Mouse (Mus musculus): Measurements from ENCODE around the gene Gm28230. TPM values are rescaled to one million over a fixed set of nuclear protein-coding genes. Genes with fewer than 3 reads are reported as not detected.

Gene Gm28230
- polyA plus RNA-seq, 1 experiment from 2014 or later: not detected

DNA sequence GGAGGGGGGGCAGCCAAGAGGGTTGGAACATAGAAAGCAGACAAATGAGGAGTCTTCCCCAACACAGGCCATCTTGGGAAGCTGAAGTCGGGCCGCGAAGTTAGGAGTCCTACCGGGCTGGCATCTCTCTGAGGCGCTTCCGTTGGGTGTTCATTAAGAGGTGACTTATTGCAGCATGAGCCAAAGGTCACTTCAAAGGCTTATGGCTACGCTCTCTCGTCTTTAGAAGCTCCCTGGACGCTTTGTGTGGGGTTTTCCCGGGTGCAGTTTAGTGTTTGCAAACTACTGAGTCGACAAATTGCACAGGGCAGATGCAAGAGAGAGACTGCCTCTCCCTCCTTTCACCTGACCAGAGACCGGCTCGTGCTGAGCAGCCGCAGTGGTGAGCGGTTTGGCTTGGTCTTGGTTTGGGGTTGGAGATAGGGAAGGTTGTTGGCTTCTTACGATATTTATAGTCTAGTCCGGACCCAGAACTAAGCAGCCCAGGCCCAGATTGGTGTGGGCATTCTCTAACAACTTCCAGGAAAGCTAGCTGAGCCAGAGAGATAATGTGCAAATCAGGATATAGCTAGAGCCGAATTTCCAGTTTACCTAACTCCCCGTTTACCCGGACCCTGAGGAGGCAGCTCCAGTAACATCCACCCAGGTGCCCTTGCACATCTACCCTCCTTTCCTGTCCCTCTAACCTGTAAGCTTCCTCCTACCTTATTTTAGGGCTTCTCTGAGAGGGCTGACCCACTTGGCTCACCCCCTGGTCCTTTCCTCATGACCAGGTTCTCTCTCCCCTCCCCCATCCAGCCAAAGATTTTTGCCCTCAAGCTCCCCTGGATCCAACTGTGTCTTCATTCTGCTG lies 12.3 kb downstream of the Gm28230 start:
- H3K27me3 ChIP-seq (ENCODE audit: control insufficient read depth, insufficient read depth, low read length): peaks cover 97% of the 10 kb centered on the region
- peaks cover 5% of the 10 kb centered on the region; the same call in 1 of the 2 replicates for H3K4me1 ChIP-seq (replicated peaks; ENCODE audit: control insufficient read depth, insufficient read depth, low read length)
- H3K9ac ChIP-seq (ENCODE audit: low read length): no peak overlapping the region
- WGBS: under 1% methylated on average over 20 of the region's 20 CpGs
- ATAC-seq (replicated peaks; ENCODE audit: low FRiP score) (no peak), DNase-seq (ENCODE audit: low spot score) (peak; percentile 51)
- no peak overlapping the region for H3K4me2 ChIP-seq (ENCODE audit: low read depth, low read length, severe bottlenecking)
- no peak overlapping the region for H3K27ac ChIP-seq (ENCODE audit: low read depth, low read length)
- H3K4me3 ChIP-seq (ENCODE audit: low read depth, low read length): no peak overlapping the region
- no peaks in the 10 kb centered on the region for H3K36me3 ChIP-seq (ENCODE audit: control insufficient read depth, insufficient read depth, low read length)
- H3K9me3 ChIP-seq (ENCODE audit: control insufficient read depth, low read length): no peaks in the 10 kb centered on the region

GRCm38 (mm10) chr2:74739476-74739800 lies 12.9 kb downstream of the Gm28230 start:
- Histone ChIP-seq H3K4me2 (ENCODE audit: low read depth, low read length, severe bottlenecking) (no peak overlapping the region), H3K4me3 (ENCODE audit: low read depth, low read length) (no peak overlapping the region), H3K27ac (ENCODE audit: low read depth, low read length) (no peak overlapping the region)

DNA sequence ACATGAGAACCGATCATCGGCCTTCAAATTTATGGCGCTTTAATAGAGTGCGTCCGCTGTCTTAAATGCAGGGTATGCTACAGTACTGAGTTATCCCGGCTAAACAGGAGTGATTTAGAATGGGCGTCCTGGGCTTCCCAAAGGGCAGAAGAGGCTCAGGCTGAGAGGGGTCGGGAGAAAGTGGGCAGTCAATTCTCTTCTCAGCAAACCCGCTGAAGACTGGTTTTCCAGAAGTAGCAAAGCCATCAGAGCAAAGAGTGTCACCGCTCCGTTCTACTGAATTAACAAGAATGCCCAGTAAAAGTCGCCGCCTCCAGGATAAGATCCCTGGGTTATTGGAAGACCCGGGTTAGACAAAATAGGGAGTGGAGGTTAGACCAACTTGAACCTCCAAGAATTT lies 13.3 kb downstream of the Gm28230 start:
- no peaks in the 10 kb centered on the region for H3K9me3 ChIP-seq (ENCODE audit: control insufficient read depth, low read length)
- no peak overlapping the region for H3K27ac ChIP-seq (ENCODE audit: low read depth, low read length)
- H3K9ac ChIP-seq (ENCODE audit: low read length): no peak overlapping the region
- H3K27me3 ChIP-seq (ENCODE audit: control insufficient read depth, insufficient read depth, low read length): peaks cover 98% of the 10 kb centered on the region
- DNase-seq (ENCODE audit: low spot score): no peak
- ATAC-seq (replicated peaks; ENCODE audit: low FRiP score): no peak
- H3K4me3 ChIP-seq (ENCODE audit: low read depth, low read length): no peak overlapping the region
- 2% methylated on average over 14 of the region's 14 CpGs for WGBS
- no peak overlapping the region for H3K4me2 ChIP-seq (ENCODE audit: low read depth, low read length, severe bottlenecking)
- no peaks in the 10 kb centered on the region for H3K36me3 ChIP-seq (ENCODE audit: control insufficient read depth, insufficient read depth, low read length)
- H3K4me1 ChIP-seq (replicated peaks; ENCODE audit: control insufficient read depth, insufficient read depth, low read length): peaks cover 5% of the 10 kb centered on the region; the same call in 1 of the 2 replicates

More at GRCm38 (mm10) chr2:74739476-74739800, 12.9 kb downstream of the Gm28230 start:
- H3K4me1 ChIP-seq (replicated peaks; ENCODE audit: control insufficient read depth, insufficient read depth, low read length): peaks cover 5% of the 10 kb centered on the region; the same call in 1 of the 2 replicates
- no peaks in the 10 kb centered on the region for H3K9me3 ChIP-seq (ENCODE audit: control insufficient read depth, low read length)
- no peak overlapping the region for H3K9ac ChIP-seq (ENCODE audit: low read length)
- no peaks in the 10 kb centered on the region for H3K36me3 ChIP-seq (ENCODE audit: control insufficient read depth, insufficient read depth, low read length)
- no peak for ATAC-seq (replicated peaks; ENCODE audit: low FRiP score)
- peaks cover 98% of the 10 kb centered on the region for H3K27me3 ChIP-seq (ENCODE audit: control insufficient read depth, insufficient read depth, low read length)
- 3% methylated on average over 2 of the region's 2 CpGs for WGBS
- DNase-seq (ENCODE audit: low spot score): no peak

DNA sequence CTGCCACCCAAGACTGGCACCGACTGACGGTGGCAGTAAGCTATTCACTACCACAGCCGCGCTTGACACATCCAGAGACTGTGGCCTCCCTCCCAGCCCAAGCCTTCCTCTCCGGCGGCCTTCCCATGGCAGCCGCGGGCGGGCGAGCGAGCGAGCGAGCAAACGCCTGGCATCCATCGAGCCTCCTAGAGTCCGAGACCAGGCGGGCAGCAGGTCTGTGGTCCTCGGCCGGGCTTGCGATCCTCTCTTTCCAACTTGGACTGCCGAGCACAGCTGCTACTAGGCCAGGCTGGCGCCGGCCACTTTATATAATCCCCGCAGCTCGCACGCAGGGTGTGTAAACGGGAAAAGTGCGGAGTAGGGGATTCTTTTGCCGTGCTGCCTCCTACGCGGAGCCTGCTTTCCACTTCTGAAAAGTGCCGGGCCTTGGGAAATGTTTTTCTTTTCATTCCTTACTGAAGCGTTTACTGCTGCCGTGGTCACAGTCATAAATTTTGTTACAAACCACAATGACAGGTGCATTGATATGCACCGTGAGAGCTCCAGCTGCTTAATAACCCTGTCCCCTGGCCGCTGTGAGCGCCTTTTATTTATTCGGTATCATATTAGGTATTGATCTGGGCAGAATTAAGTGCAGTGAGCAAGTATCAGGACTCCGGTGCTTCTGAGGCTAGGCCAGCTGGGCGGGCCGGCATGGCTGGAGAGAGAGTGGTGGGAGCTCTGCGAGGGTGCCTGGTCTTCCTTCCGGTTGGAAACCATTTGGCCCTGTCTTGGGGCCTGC lies 14.0 kb downstream of the Gm28230 start:
- H3K9ac ChIP-seq (ENCODE audit: low read length): no peak overlapping the region
- no peaks in the 10 kb centered on the region for H3K36me3 ChIP-seq (ENCODE audit: control insufficient read depth, insufficient read depth, low read length)
- peaks cover 5% of the 10 kb centered on the region; the same call in 1 of the 2 replicates for H3K4me1 ChIP-seq (replicated peaks; ENCODE audit: control insufficient read depth, insufficient read depth, low read length)
- no peaks in the 10 kb centered on the region for H3K9me3 ChIP-seq (ENCODE audit: control insufficient read depth, low read length)
- no peak overlapping the region for H3K4me3 ChIP-seq (ENCODE audit: low read depth, low read length)
- ATAC-seq (replicated peaks; ENCODE audit: low FRiP score): no peak
- no peak overlapping the region for H3K4me2 ChIP-seq (ENCODE audit: low read depth, low read length, severe bottlenecking)
- DNase-seq (ENCODE audit: low spot score): peak; percentile 64
- peaks cover 98% of the 10 kb centered on the region for H3K27me3 ChIP-seq (ENCODE audit: control insufficient read depth, insufficient read depth, low read length)
- WGBS: under 1% methylated on average over 43 of the region's 43 CpGs
- no peak overlapping the region for H3K27ac ChIP-seq (ENCODE audit: low read depth, low read length)

DNA sequence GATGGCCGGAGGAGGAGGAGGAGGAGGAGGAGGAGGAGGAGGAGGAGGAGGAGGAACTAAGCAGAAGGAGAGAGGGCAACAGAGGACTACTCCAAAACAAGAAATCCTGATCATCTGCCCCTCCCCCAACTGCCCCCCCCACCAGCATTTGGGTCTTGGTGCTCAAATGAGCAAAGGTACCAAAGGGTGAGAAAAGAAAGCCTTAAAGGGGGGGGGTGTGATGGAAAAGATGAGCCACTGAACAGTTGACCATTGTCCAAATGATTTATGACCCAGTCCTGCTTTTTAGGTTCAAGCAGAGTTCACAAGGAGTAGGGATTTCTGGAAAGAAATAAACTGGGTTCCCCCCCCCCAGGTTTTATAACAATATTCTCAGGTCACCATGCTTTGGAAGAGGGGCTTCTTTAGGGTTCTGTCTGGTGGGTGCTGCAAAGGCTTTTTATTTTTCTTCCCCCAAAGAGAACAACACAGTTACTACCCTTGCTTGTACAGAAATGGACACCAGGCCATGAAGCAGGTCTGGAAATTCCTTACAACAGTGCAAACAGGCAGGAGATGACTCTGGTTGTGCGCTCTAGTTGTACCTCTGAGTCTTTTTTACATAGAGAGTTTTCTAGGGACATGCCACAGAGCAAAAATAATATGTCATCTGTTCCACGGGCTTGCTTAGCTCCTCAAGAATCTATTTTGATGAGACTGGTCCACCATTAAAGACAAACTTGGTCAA lies 14.9 kb downstream of the Gm28230 start:
- peaks cover 98% of the 10 kb centered on the region for H3K27me3 ChIP-seq (ENCODE audit: control insufficient read depth, insufficient read depth, low read length)
- WGBS: 24% methylated on average over 2 of the region's 3 CpGs
- no peak overlapping the region for H3K27ac ChIP-seq (ENCODE audit: low read depth, low read length)
- no peaks in the 10 kb centered on the region for H3K4me1 ChIP-seq (replicated peaks; ENCODE audit: control insufficient read depth, insufficient read depth, low read length)
- H3K9me3 ChIP-seq (ENCODE audit: control insufficient read depth, low read length): no peaks in the 10 kb centered on the region
- ATAC-seq (replicated peaks; ENCODE audit: low FRiP score) (no peak), DNase-seq (ENCODE audit: low spot score) (peak; percentile 46)
- H3K4me2 ChIP-seq (ENCODE audit: low read depth, low read length, severe bottlenecking): no peak overlapping the region
- H3K36me3 ChIP-seq (ENCODE audit: control insufficient read depth, insufficient read depth, low read length): no peaks in the 10 kb centered on the region
- no peak overlapping the region for H3K4me3 ChIP-seq (ENCODE audit: low read depth, low read length)
- H3K9ac ChIP-seq (ENCODE audit: low read length): no peak overlapping the region

GRCm38 (mm10) chr2:74741979-74742277 lies 15.4 kb downstream of the Gm28230 start:
- ATAC-seq (replicated peaks; ENCODE audit: low FRiP score): no peak
- Histone ChIP-seq H3K4me1 (replicated peaks; ENCODE audit: control insufficient read depth, insufficient read depth, low read length) (no peaks in the 10 kb centered on the region), H3K9ac (ENCODE audit: low read length) (no peak overlapping the region), H3K4me3 (ENCODE audit: low read depth, low read length) (no peak overlapping the region), H3K27ac (ENCODE audit: low read depth, low read length) (no peak overlapping the region), H3K36me3 (ENCODE audit: control insufficient read depth, insufficient read depth, low read length) (no peaks in the 10 kb centered on the region), H3K27me3 (ENCODE audit: control insufficient read depth, insufficient read depth, low read length) (peaks cover 98% of the 10 kb centered on the region), H3K9me3 (ENCODE audit: control insufficient read depth, low read length) (no peaks in the 10 kb centered on the region), H3K4me2 (ENCODE audit: low read depth, low read length, severe bottlenecking) (no peak overlapping the region)
- no peak for DNase-seq (ENCODE audit: low spot score)

DNA sequence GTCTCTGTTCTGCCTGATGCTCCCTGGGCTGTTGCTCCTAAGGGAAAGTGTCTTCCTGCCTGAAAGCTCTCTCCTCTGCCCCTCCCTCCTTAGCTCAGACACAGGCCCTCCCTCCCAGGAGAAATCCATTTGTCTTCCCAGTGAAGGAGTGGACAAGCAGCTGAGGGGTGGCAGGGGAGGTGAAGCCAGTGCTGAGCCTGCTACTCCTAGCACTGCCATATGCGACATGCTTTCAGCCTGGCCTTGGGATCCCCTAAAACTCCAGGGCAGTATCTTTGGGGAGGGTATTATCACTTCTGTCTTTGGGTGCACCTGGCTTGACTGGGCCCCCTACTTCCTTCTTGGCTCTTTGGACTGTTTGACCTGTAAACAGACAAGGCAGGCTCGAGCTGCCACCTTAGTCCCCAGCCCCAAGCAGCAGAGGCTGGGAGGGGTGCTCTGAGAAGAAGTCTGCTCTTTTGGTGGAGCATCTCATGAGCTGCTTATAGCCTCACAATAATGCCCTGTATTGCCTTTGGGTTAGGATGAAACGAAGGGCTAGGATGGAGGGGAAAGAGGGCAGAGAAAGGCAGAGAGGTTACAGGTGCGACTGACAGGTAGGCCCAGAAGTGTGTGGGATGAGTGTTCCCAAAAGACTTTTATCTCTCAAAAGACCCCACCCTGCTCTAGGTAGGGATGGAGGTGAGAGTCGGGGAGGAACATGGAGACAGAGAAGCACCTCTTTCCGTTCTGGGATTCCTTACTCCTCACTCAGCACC lies 19.2 kb downstream of the Gm28230 start:
- ATAC-seq (replicated peaks; ENCODE audit: low FRiP score) (no peak), DNase-seq (ENCODE audit: low spot score) (no peak)
- Histone ChIP-seq H3K27me3 (ENCODE audit: control insufficient read depth, insufficient read depth, low read length) (peaks cover 96% of the 10 kb centered on the region), H3K27ac (ENCODE audit: low read depth, low read length) (no peak overlapping the region), H3K4me3 (ENCODE audit: low read depth, low read length) (no peak overlapping the region), H3K4me1 (replicated peaks; ENCODE audit: control insufficient read depth, insufficient read depth, low read length) (peaks cover 8% of the 10 kb centered on the region), H3K9me3 (ENCODE audit: control insufficient read depth, low read length) (no peaks in the 10 kb centered on the region), H3K9ac (ENCODE audit: low read length) (no peak overlapping the region), H3K36me3 (ENCODE audit: control insufficient read depth, insufficient read depth, low read length) (no peaks in the 10 kb centered on the region), H3K4me2 (ENCODE audit: low read depth, low read length, severe bottlenecking) (no peak overlapping the region)
- WGBS: 3% methylated on average over 6 of the region's 6 CpGs

DNA sequence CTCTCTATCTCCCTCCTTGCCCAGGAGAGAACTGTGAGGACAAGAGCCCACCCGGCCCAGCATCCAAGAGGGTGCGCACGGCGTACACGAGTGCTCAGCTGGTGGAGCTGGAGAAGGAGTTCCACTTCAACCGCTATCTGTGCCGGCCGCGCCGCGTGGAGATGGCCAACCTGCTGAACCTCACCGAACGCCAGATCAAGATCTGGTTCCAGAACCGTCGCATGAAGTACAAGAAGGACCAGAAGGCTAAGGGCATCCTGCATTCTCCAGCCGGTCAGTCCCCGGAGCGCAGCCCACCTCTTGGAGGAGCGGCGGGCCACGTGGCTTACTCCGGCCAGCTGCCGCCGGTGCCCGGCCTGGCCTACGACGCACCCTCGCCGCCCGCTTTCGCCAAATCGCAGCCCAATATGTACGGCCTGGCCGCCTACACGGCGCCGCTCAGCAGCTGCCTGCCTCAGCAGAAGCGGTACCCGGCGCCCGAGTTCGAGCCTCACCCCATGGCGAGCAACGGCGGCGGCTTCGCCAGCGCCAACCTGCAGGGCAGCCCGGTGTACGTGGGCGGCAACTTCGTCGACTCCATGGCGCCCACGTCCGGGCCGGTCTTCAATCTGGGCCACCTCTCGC lies 19.9 kb downstream of the Gm28230 start:
- under 1% methylated on average over 49 of the region's 58 CpGs for WGBS
- H3K9ac ChIP-seq (ENCODE audit: low read length): no peak overlapping the region
- peaks cover 96% of the 10 kb centered on the region for H3K27me3 ChIP-seq (ENCODE audit: control insufficient read depth, insufficient read depth, low read length)
- no peak overlapping the region for H3K4me2 ChIP-seq (ENCODE audit: low read depth, low read length, severe bottlenecking)
- DNase-seq (ENCODE audit: low spot score): peak; percentile 63
- no peak overlapping the region for H3K4me3 ChIP-seq (ENCODE audit: low read depth, low read length)
- H3K36me3 ChIP-seq (ENCODE audit: control insufficient read depth, insufficient read depth, low read length): no peaks in the 10 kb centered on the region
- no peak overlapping the region for H3K27ac ChIP-seq (ENCODE audit: low read depth, low read length)
- ATAC-seq (replicated peaks; ENCODE audit: low FRiP score): 0 out of 2 replicates have a peak, but pooled peaks have one; percentile 23
- H3K9me3 ChIP-seq (ENCODE audit: control insufficient read depth, low read length): no peaks in the 10 kb centered on the region
- peaks cover 8% of the 10 kb centered on the region for H3K4me1 ChIP-seq (replicated peaks; ENCODE audit: control insufficient read depth, insufficient read depth, low read length)

Data from forebrain, embryonic 11.5 days (tissue).